Mouse (Mus musculus) kidney, embryonic 14.5 days (tissue): ENCODE measurements at regions not wholly inside any gene's neighbourhood (a gene's known extent, or its start where the extent isn't known, plus 50 kb on each side); places are given as distances from the start of the nearest gene placed in this dataset.

Experiments used
- ATAC-seq: fragments of 200-750 bp; cut with Nextera tagmentation; 2 replicates; pipeline ENCODE4 v1.8.0; 2017; ENCODE audit warnings: moderate number of reproducible peaks, mild to moderate bottlenecking, moderate TSS enrichment, moderate library complexity; ENCODE audit not compliant: low FRiP score, low TSS enrichment
- H3K27ac ChIP-seq: fragments of 300-500 bp; sonication (generic); 2 replicates; pipeline ENCODE4 v1.5.1; 2014; ENCODE audit warnings: low read depth, mild to moderate bottlenecking, low read length, moderate library complexity, mixed read lengths
- H3K27me3 ChIP-seq: fragments of 300-500 bp; sonication (generic); 2 replicates; pipeline ENCODE4 v1.6.1; 2014; ENCODE audit warnings: mild to moderate bottlenecking, low read length; ENCODE audit not compliant: control insufficient read depth, insufficient read depth
- H3K36me3 ChIP-seq: fragments of 300-500 bp; sonication (generic); 2 replicates; pipeline ENCODE4 v1.6.1; 2014; ENCODE audit warnings: low read length, mixed read lengths; ENCODE audit not compliant: control insufficient read depth, insufficient read depth
- H3K4me1 ChIP-seq: fragments of 300-500 bp; sonication (generic); 2 replicates; pipeline ENCODE4 v1.6.1; 2014; ENCODE audit warnings: low read length, mixed read lengths; ENCODE audit not compliant: control insufficient read depth, insufficient read depth
- H3K4me2 ChIP-seq: fragments of 300-500 bp; sonication (generic); replicated peaks from 2 replicates; pipeline ENCODE4 v1.6.1; 2014; ENCODE audit warnings: low read depth, mild to moderate bottlenecking, low read length
- H3K4me3 ChIP-seq: fragments of 300-500 bp; sonication (generic); 2 replicates; pipeline ENCODE4 v1.5.1; 2014; ENCODE audit warnings: mild to moderate bottlenecking, low read length
- H3K9ac ChIP-seq: fragments of 300-500 bp; sonication (generic); 2 replicates; pipeline ENCODE4 v1.6.1; 2014; ENCODE audit warnings: low read depth, mild to moderate bottlenecking, low read length, moderate library complexity
- H3K9me3 ChIP-seq: fragments of 300-500 bp; sonication (generic); 2 replicates; pipeline ENCODE4 v1.6.1; 2016; ENCODE audit warnings: low read length; ENCODE audit not compliant: control insufficient read depth
- WGBS: fragments of 180-500 bp; shearing (Covaris S2); extraction: QIAGEN DNeasy Blood & Tissue Kit; methylation state at CpG from one replicate; pipeline ENCODE4 v1.1.7; 2014; 5-methylcytosine and 5-hydroxymethylcytosine counted together

- Histone ChIP-seq H3K4me3 (no peak overlapping the region), H3K4me2 (no peak overlapping the region), H3K9me3 (no peaks in the 10 kb centered on the region), H3K36me3 (no peaks in the 10 kb centered on the region), H3K4me1 (no peaks in the 10 kb centered on the region), H3K27me3 (no peaks in the 10 kb centered on the region), H3K27ac (no peak overlapping the region), H3K9ac (no peak overlapping the region)
- no peak for ATAC-seq
- 77% methylated on average over 5 of the region's 5 CpGs for WGBS
Observed at GRCm38 (mm10) chr14:47992091-47992490, 128.5 kb upstream of the Peli2 start.

- no peak overlapping the region for H3K4me3 ChIP-seq
- no peak overlapping the region for H3K4me2 ChIP-seq
- H3K27me3 ChIP-seq, result no peaks in the 10 kb centered on the region
- no peaks in the 10 kb centered on the region for H3K9me3 ChIP-seq
- no peak for ATAC-seq
- no peaks in the 10 kb centered on the region for H3K4me1 ChIP-seq
- H3K36me3 ChIP-seq, result no peaks in the 10 kb centered on the region
- no peak overlapping the region for H3K27ac ChIP-seq
- WGBS, result 84% methylated on average over 5 of the region's 5 CpGs
- no peak overlapping the region for H3K9ac ChIP-seq
Observed at GRCm38 (mm10) chr14:47992851-47993250, 127.8 kb upstream of the Peli2 start.

- no peak overlapping the region for H3K27ac ChIP-seq
- H3K9me3 ChIP-seq, result no peaks in the 10 kb centered on the region
- H3K4me3 ChIP-seq, result no peak overlapping the region
- H3K9ac ChIP-seq, result no peak overlapping the region
- H3K4me1 ChIP-seq, result no peaks in the 10 kb centered on the region
- WGBS, result 95% methylated on average over 8 of the region's 8 CpGs
- H3K27me3 ChIP-seq, result no peaks in the 10 kb centered on the region
- no peaks in the 10 kb centered on the region for H3K36me3 ChIP-seq
- ATAC-seq, result no peak
- no peak overlapping the region for H3K4me2 ChIP-seq
Observed at GRCm38 (mm10) chr14:47998936-47999335, 121.7 kb upstream of the Peli2 start.

- WGBS, result 82% methylated on average over 6 of the region's 6 CpGs
- Histone ChIP-seq H3K36me3 (no peaks in the 10 kb centered on the region), H3K9me3 (no peaks in the 10 kb centered on the region), H3K27ac (no peak overlapping the region), H3K4me3 (no peak overlapping the region), H3K27me3 (no peaks in the 10 kb centered on the region), H3K4me1 (0 out of 2 replicates have a peak, but pooled peaks cover 4% of the 10 kb centered on the region), H3K9ac (no peak overlapping the region), H3K4me2 (no peak overlapping the region)
- no peak for ATAC-seq
Observed at GRCm38 (mm10) chr14:48005092-48005928, 115.3 kb upstream of the Peli2 start.

GRCm38 (mm10) chr14:48005929-48006309 lies 114.7 kb upstream of the Peli2 start:
- no peak for ATAC-seq
- 57% methylated on average over 1 of the region's 1 CpGs for WGBS
- no peaks in the 10 kb centered on the region for H3K9me3 ChIP-seq
- no peaks in the 10 kb centered on the region for H3K27me3 ChIP-seq
- H3K4me1 ChIP-seq, result 0 out of 2 replicates have a peak, but pooled peaks cover 4% of the 10 kb centered on the region
- H3K36me3 ChIP-seq, result no peaks in the 10 kb centered on the region
- no peak overlapping the region for H3K4me3 ChIP-seq
- no peak overlapping the region for H3K4me2 ChIP-seq
- H3K27ac ChIP-seq, result no peak overlapping the region
- H3K9ac ChIP-seq, result no peak overlapping the region

- no peak for ATAC-seq
- Histone ChIP-seq H3K4me3 (no peak overlapping the region), H3K9ac (no peak overlapping the region), H3K4me2 (no peak overlapping the region), H3K9me3 (no peaks in the 10 kb centered on the region), H3K27me3 (no peaks in the 10 kb centered on the region), H3K27ac (no peak overlapping the region), H3K36me3 (no peaks in the 10 kb centered on the region), H3K4me1 (0 out of 2 replicates have a peak, but pooled peaks cover 4% of the 10 kb centered on the region)
- WGBS, result 66% methylated on average over 2 of the region's 2 CpGs
Observed at GRCm38 (mm10) chr14:48012361-48013215, 108.0 kb upstream of the Peli2 start.

GRCm38 (mm10) chr14:48013431-48013830 lies 107.2 kb upstream of the Peli2 start:
- Histone ChIP-seq H3K4me3 (no peak overlapping the region), H3K27me3 (no peaks in the 10 kb centered on the region), H3K9me3 (no peaks in the 10 kb centered on the region), H3K36me3 (no peaks in the 10 kb centered on the region), H3K27ac (no peak overlapping the region), H3K4me1 (0 out of 2 replicates have a peak, but pooled peaks cover 4% of the 10 kb centered on the region), H3K4me2 (no peak overlapping the region), H3K9ac (no peak overlapping the region)
- ATAC-seq, result no peak
- 80% methylated on average over 1 of the region's 1 CpGs for WGBS

GRCm38 (mm10) chr14:48014776-48015175 lies 105.8 kb upstream of the Peli2 start:
- H3K4me1 ChIP-seq, result no peaks in the 10 kb centered on the region
- ATAC-seq, result no peak
- 75% methylated on average over 2 of the region's 2 CpGs for WGBS

GRCm38 (mm10) chr14:48017971-48018370 lies 102.7 kb upstream of the Peli2 start:
- ATAC-seq, result no peak
- Histone ChIP-seq H3K4me2 (no peak overlapping the region), H3K9me3 (no peaks in the 10 kb centered on the region), H3K4me1 (no peaks in the 10 kb centered on the region), H3K27ac (no peak overlapping the region), H3K36me3 (no peaks in the 10 kb centered on the region), H3K27me3 (no peaks in the 10 kb centered on the region), H3K4me3 (no peak overlapping the region), H3K9ac (no peak overlapping the region)
- 86% methylated on average over 6 of the region's 6 CpGs for WGBS

More at GRCm38 (mm10) chr14:48014776-48015175, 105.8 kb upstream of the Peli2 start:
- H3K9me3 ChIP-seq, result no peaks in the 10 kb centered on the region
- H3K27ac ChIP-seq, result no peak overlapping the region
- no peak overlapping the region for H3K4me3 ChIP-seq
- no peak overlapping the region for H3K4me2 ChIP-seq
- no peaks in the 10 kb centered on the region for H3K36me3 ChIP-seq
- no peaks in the 10 kb centered on the region for H3K27me3 ChIP-seq
- no peak overlapping the region for H3K9ac ChIP-seq
